Mouse (Mus musculus): ENCODE measurements around the gene Axin2.

DNA sequence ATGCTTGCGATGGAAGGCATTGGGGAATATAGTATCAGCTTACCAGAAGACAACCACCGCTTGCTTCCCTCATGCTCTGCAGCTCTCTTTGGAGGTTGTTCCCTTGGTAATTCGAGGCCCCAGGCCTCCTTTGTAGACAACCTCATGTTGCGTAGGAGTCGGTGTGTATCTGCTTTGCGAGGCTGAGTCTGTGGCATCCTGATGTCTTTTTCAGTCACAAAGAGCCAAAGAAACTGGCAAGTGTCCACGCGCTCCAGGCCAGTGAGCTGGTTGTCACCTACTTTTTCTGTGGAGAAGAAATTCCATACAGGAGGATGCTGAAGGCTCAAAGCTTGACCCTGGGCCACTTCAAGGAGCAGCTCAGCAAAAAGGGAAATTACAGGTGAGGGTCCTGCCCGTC lies 25.5 kb downstream of the Axin2 start:
- TF ChIP-seq POLR2A (IDR thresholded peaks at IDR 0.05; ENCODE audit: low read depth, low read length): no peak
- TF ChIP-seq ZNF384 (IDR thresholded peaks at IDR 0.05; ENCODE audit: low read depth, low read length): no peak
- TF ChIP-seq HCFC1 (IDR thresholded peaks at IDR 0.05; ENCODE audit: low read depth, low read length): no peak
- no peak for TF ChIP-seq CTCF (conservative IDR thresholded peaks at IDR 0.05 in 1 of 2, IDR thresholded peaks at IDR 0.05 in 1 of 2; ENCODE audit: low read depth in 2 of 2, low read length in 2 of 2)
- no peak for TF ChIP-seq EP300 (IDR thresholded peaks at IDR 0.05; ENCODE audit: low read length)
- TF ChIP-seq SMC3 (IDR thresholded peaks at IDR 0.05; ENCODE audit: low read depth, low read length): no peak
- no peak for TF ChIP-seq POLR2AphosphoS2 (IDR thresholded peaks at IDR 0.05; ENCODE audit: low read depth, low read length)
- no peak for TF ChIP-seq KAT2A (IDR thresholded peaks at IDR 0.05; ENCODE audit: insufficient replicate concordance, low read length)
- TF ChIP-seq MXI1 (IDR thresholded peaks at IDR 0.05; ENCODE audit: low read depth, low read length): no peak
- TF ChIP-seq E2F4 (IDR thresholded peaks at IDR 0.05; ENCODE audit: insufficient replicate concordance, low read depth, low read length): no peak
- no peak for TF ChIP-seq ETS1 (conservative IDR thresholded peaks at IDR 0.05; ENCODE audit: low read depth, low read length)
